Mouse (Mus musculus): ENCODE data around the gene Pkd1. TPM values are rescaled to one million over a fixed set of nuclear protein-coding genes. Genes with fewer than 3 reads are reported as not detected.

The Pkd1 gene
- polyA plus RNA-seq, 1 experiment, result 82.0 TPM

DNA sequence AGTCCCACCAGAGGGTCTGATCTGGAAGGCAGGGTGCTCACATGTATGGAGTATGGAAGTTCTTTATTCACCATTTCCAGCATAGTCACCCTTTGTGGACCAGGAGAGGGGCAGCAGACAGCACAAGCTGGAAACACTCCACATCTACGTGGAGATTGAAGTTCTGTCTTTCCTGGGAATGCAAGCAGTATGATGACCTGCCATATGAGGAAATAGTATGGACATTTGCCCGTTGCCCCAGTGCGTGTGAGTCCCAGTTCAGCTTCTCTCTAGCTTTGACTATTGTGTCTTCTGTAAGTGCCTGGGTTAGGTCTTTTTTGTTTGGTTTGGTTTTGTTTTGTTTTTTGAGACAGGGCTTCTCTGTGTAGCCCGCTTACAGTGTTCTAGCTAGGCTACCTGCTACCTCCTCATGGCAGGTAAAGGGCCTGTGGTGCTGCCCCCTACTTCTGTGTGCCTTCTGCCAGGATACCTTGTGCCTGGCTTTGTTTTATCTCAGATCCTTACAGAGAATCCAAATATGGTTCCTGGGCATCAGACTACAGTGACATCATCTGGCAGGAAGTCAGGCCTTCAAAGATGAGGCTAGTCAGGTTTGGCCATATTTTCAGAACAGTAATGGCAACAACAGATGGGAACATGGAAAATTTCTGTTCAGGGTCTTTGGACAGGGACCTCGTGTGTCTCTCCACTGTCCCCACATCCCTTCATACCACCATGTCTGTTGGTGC, 10.8 kb downstream of the Pkd1 start:
- TF ChIP-seq POLR2A (IDR thresholded peaks at IDR 0.05; ENCODE audit: extremely low read depth, insufficient read depth, low read length) (no peak), CTCF (IDR thresholded peaks at IDR 0.05; ENCODE audit: extremely low read depth, insufficient read depth, low read length) (no peak)
- no peak overlapping the region for H3K27ac ChIP-seq (ENCODE audit: insufficient read depth, low read length)
- no peak overlapping the region for H3K4me3 ChIP-seq (ENCODE audit: insufficient read depth, low read length)
- peaks cover 12% of the 10 kb centered on the region for H3K4me1 ChIP-seq (ENCODE audit: control insufficient read depth, insufficient read depth, low read length)

DNA sequence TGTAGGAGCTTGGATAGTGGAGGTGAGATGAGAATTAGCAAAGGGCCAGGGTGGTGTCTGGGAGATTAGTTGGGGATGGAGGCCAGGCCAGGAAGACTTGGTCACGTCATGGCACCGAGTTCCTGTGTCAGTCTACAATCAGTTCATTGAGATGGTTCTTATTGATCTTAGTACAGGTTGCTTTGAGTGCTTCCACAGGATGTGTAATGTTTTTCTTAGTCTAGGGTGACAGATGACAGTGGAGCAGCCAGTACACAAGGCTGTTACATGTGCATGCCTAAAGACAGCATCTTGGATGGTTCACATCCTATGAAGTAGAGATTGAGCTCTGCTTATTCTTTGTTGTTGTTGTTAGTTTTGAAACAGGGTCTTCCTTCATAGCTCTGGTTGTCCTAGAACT, 12.0 kb downstream of the Pkd1 start:
- H3K27ac ChIP-seq (ENCODE audit: insufficient read depth, low read length), result no peak overlapping the region
- TF ChIP-seq POLR2A (IDR thresholded peaks at IDR 0.05; ENCODE audit: extremely low read depth, insufficient read depth, low read length) (no peak), CTCF (IDR thresholded peaks at IDR 0.05; ENCODE audit: extremely low read depth, insufficient read depth, low read length) (no peak)
- no peak overlapping the region for H3K4me3 ChIP-seq (ENCODE audit: insufficient read depth, low read length)
- peaks cover 12% of the 10 kb centered on the region for H3K4me1 ChIP-seq (ENCODE audit: control insufficient read depth, insufficient read depth, low read length)

- Histone ChIP-seq H3K4me1 (ENCODE audit: control insufficient read depth, insufficient read depth, low read length) (peaks cover 6% of the 10 kb centered on the region), H3K27ac (ENCODE audit: insufficient read depth, low read length) (no peak overlapping the region), H3K4me3 (ENCODE audit: insufficient read depth, low read length) (no peak overlapping the region)
- no peak for TF ChIP-seq POLR2A (IDR thresholded peaks at IDR 0.05; ENCODE audit: extremely low read depth, insufficient read depth, low read length)
- TF ChIP-seq CTCF (IDR thresholded peaks at IDR 0.05; ENCODE audit: extremely low read depth, insufficient read depth, low read length), result no peak
These were observed 14.0 kb downstream of the Pkd1 start for GRCm38 (mm10) chr17:24563638-24564037.

- TF ChIP-seq CTCF (IDR thresholded peaks at IDR 0.05; ENCODE audit: extremely low read depth, insufficient read depth, low read length), result no peak
- TF ChIP-seq POLR2A (IDR thresholded peaks at IDR 0.05; ENCODE audit: extremely low read depth, insufficient read depth, low read length), result no peak
- Histone ChIP-seq H3K27ac (ENCODE audit: insufficient read depth, low read length) (no peak overlapping the region), H3K4me3 (ENCODE audit: insufficient read depth, low read length) (no peak overlapping the region), H3K4me1 (ENCODE audit: control insufficient read depth, insufficient read depth, low read length) (peaks cover 3% of the 10 kb centered on the region)
These were observed 14.8 kb downstream of the Pkd1 start for GRCm38 (mm10) chr17:24564422-24564821.

DNA sequence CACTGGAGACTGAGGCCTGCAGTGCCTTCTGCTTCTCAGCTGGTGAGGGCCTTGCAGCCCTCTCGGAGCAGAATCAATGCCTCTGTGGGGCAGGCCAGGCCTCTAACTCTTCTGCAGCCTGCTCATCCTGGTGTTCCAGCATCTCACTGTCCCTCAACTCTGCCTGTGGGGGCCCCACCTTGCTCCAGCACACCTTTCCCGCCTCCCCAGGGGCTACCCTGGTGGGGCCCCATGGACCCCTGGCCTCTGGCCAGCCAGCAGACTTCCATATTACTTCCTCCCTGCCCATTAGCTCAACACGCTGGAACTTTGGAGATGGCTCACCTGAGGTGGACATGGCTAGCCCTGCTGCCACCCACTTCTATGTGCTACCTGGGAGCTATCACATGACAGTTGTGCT, 15.5 kb downstream of the Pkd1 start:
- Histone ChIP-seq H3K4me3 (ENCODE audit: insufficient read depth, low read length) (no peak overlapping the region), H3K4me1 (ENCODE audit: control insufficient read depth, insufficient read depth, low read length) (peaks cover 3% of the 10 kb centered on the region), H3K27ac (ENCODE audit: insufficient read depth, low read length) (no peak overlapping the region)
- TF ChIP-seq POLR2A (IDR thresholded peaks at IDR 0.05; ENCODE audit: extremely low read depth, insufficient read depth, low read length), result no peak
- TF ChIP-seq CTCF (IDR thresholded peaks at IDR 0.05; ENCODE audit: extremely low read depth, insufficient read depth, low read length), result no peak

GRCm38 (mm10) chr17:24565792-24566191, 16.2 kb downstream of the Pkd1 start:
- no peaks in the 10 kb centered on the region; the same call in 1 of the 2 replicates for H3K4me1 ChIP-seq (ENCODE audit: control insufficient read depth, insufficient read depth, low read length)
- H3K27ac ChIP-seq (ENCODE audit: insufficient read depth, low read length), result no peak overlapping the region
- TF ChIP-seq CTCF (IDR thresholded peaks at IDR 0.05; ENCODE audit: extremely low read depth, insufficient read depth, low read length), result no peak
- no peak for TF ChIP-seq POLR2A (IDR thresholded peaks at IDR 0.05; ENCODE audit: extremely low read depth, insufficient read depth, low read length)
- no peak overlapping the region for H3K4me3 ChIP-seq (ENCODE audit: insufficient read depth, low read length)

DNA sequence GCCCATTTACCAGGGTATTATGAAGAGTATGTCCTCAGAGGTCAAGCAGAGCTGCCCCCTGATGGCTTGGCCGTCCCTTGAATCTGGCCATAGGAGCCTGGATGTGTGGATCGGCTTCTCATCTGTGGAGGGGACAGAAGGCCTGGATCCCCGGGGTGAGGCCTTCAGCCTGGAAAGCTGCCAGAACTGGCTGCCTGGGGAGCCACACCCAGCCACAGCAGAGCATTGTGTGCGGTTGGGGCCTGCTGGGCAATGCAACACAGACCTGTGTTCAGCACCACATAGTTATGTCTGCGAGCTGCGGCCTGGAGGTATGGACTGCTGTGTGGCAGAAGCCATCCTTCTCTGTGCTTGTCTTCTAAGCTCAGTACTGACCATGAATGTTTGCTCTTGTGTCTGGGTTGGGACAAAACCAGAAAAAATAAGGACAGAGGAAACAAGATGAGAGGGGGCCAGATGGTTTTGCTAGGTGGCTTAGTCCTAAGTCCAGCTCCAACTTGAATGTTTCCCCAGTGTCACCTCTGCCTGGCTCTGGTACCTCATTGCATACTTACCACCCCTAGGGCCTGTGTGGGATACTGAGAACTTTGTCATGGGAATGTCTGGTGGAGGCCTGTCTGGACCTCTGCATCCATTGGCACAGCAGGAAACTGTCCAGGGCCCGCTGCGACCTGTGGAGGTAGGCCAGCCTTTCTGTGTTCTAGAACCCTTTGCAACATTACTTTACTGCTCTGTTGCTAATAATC, 17.6 kb downstream of the Pkd1 start:
- H3K4me1 ChIP-seq (ENCODE audit: control insufficient read depth, insufficient read depth, low read length), result no peaks in the 10 kb centered on the region
- H3K4me3 ChIP-seq (ENCODE audit: insufficient read depth, low read length), result no peak overlapping the region
- no peak overlapping the region for H3K27ac ChIP-seq (ENCODE audit: insufficient read depth, low read length)
- TF ChIP-seq POLR2A (IDR thresholded peaks at IDR 0.05; ENCODE audit: extremely low read depth, insufficient read depth, low read length) (no peak), CTCF (IDR thresholded peaks at IDR 0.05; ENCODE audit: extremely low read depth, insufficient read depth, low read length) (no peak)

- TF ChIP-seq POLR2A (IDR thresholded peaks at IDR 0.05; ENCODE audit: extremely low read depth, insufficient read depth, low read length) (no peak), CTCF (IDR thresholded peaks at IDR 0.05; ENCODE audit: extremely low read depth, insufficient read depth, low read length) (no peak)
- H3K4me3 ChIP-seq (ENCODE audit: insufficient read depth, low read length), result no peak overlapping the region
- no peak overlapping the region for H3K27ac ChIP-seq (ENCODE audit: insufficient read depth, low read length)
- no peaks in the 10 kb centered on the region for H3K4me1 ChIP-seq (ENCODE audit: control insufficient read depth, insufficient read depth, low read length)
These were observed 20.2 kb downstream of the Pkd1 start for GRCm38 (mm10) chr17:24569837-24570236.

DNA sequence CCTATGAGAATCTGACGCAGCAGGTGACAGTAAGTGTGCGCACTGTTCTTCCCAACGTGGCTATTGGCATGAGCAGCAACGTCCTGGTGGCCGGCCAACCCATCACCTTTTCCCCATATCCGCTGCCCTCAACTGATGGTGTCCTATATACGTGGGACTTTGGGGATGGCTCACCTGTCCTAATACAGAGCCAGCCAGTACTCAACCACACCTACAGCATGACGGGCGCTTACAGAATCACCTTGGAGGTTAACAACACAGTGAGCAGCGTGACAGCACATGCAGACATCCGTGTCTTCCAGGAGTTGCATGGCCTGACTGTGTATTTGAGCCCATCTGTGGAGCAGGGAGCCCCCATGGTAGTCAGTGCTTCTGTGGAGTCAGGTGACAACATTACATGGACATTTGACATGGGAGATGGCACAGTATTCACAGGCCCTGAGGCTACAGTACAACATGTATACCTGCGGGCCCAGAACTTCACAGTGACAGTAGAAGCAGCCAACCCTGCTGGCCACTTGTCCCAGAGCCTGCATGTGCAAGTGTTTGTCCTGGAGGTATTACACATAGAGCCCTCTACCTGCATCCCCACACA, 23.1 kb downstream of the Pkd1 start:
- no peak overlapping the region for H3K4me3 ChIP-seq (ENCODE audit: insufficient read depth, low read length)
- TF ChIP-seq CTCF (IDR thresholded peaks at IDR 0.05; ENCODE audit: extremely low read depth, insufficient read depth, low read length), result no peak
- TF ChIP-seq POLR2A (IDR thresholded peaks at IDR 0.05; ENCODE audit: extremely low read depth, insufficient read depth, low read length), result no peak
- no peak overlapping the region for H3K27ac ChIP-seq (ENCODE audit: insufficient read depth, low read length)
- no peaks in the 10 kb centered on the region for H3K4me1 ChIP-seq (ENCODE audit: control insufficient read depth, insufficient read depth, low read length)

Measured in cortical plate, adult 2 months (tissue).